Mouse (Mus musculus) MEL (cell line): ENCODE measurements around the gene Prm3. TPM values are rescaled to one million over a fixed set of nuclear protein-coding genes. Genes with fewer than 3 reads are reported as not detected.

Experiments used
- DNase-seq: peaks from one replicate; pipeline ENCODE4 v3.0.0; 2011; ENCODE audit warnings: low read depth, low spot score
- H3K27ac ChIP-seq: 2 replicates; pipeline ENCODE4 v1.5.1; 2012; ENCODE audit warnings: low read depth, mild to moderate bottlenecking, control low read depth, low read length, moderate library complexity; ENCODE audit not compliant: control insufficient read depth
- H3K27me3 ChIP-seq, 2 experiments: fragments of 150-350 bp in 1 of 2; sonication (generic) in 1 of 2; 2 replicates each; pipeline ENCODE4 v1.6.1; 2012; ENCODE audit warnings: low read length in 2 of 2, mild to moderate bottlenecking in 2 of 2, improper control_type of control experiment in 1 of 2, moderate library complexity in 1 of 2; ENCODE audit not compliant: insufficient read depth in 2 of 2, control insufficient read depth in 1 of 2
- H3K36me3 ChIP-seq, 2 experiments: 2 replicates each; pipeline ENCODE4 v1.6.1; 2012 to 2014; ENCODE audit warnings: low read length in 2 of 2, improper control_type of control experiment in 1 of 2, inconsistent platforms in 1 of 2, mild to moderate bottlenecking in 1 of 2; ENCODE audit not compliant: insufficient read depth in 2 of 2, control insufficient read depth in 1 of 2
- H3K4me1 ChIP-seq, 2 experiments: fragments of 150-350 bp in 1 of 2; sonication (generic) in 1 of 2; 2 replicates each; pipeline ENCODE4 v1.6.1; 2012; ENCODE audit warnings: low read length in 2 of 2, improper control_type of control experiment in 1 of 2, mild to moderate bottlenecking in 1 of 2; ENCODE audit not compliant: insufficient read depth in 2 of 2, control insufficient read depth in 1 of 2
- H3K4me3 ChIP-seq, 2 experiments: fragments of 150-350 bp in 1 of 2; sonication (generic) in 1 of 2; 2 replicates each; pipeline ENCODE4 v1.5.1; 2012; ENCODE audit warnings: low read depth in 2 of 2, low read length in 2 of 2, mild to moderate bottlenecking in 2 of 2, moderate library complexity in 2 of 2, control low read depth in 1 of 2, improper control_type of control experiment in 1 of 2; ENCODE audit not compliant: control insufficient read depth in 1 of 2, insufficient read depth in 1 of 2
- H3K79me2 ChIP-seq: 2 replicates; pipeline ENCODE4 v1.6.1; 2012; ENCODE audit warnings: mild to moderate bottlenecking, low read length, moderate library complexity; ENCODE audit not compliant: control insufficient read depth, poor library complexity, insufficient read depth
- H3K9ac ChIP-seq: 2 replicates; pipeline ENCODE4 v1.6.1; 2012; ENCODE audit warnings: low read depth, mild to moderate bottlenecking, control low read depth, low read length, moderate library complexity; ENCODE audit not compliant: control insufficient read depth, poor library complexity, severe bottlenecking
- H3K9me3 ChIP-seq: fragments of 150-350 bp; sonication (generic); replicated peaks from 2 replicates; pipeline ENCODE4 v1.6.1; 2012; ENCODE audit warnings: mild to moderate bottlenecking, low read length, improper control_type of control experiment, moderate library complexity; ENCODE audit not compliant: insufficient read depth
- BHLHE40 ChIP-seq: IDR thresholded peaks from 2 replicates; pipeline ENCODE4 v1.6.1; 2012; ENCODE audit warnings: low read depth, mild to moderate bottlenecking, inconsistent platforms, low read length, improper control_type of control experiment, borderline replicate concordance
- CHD1 ChIP-seq: IDR thresholded peaks from 2 replicates; pipeline ENCODE4 v1.6.1; 2012; ENCODE audit warnings: low read depth, mild to moderate bottlenecking, inconsistent platforms, low read length, improper control_type of control experiment
- CTCF ChIP-seq, 3 experiments: IDR thresholded peaks in 2 of 3; conservative IDR thresholded peaks in 1 of 3; 2 replicates each; pipeline ENCODE4 v1.5.1; 2011 to 2012; ENCODE audit warnings: low read length in 3 of 3, low read depth in 2 of 3, mild to moderate bottlenecking in 2 of 3, improper control_type of control experiment in 1 of 3, inconsistent platforms in 1 of 3, mixed read lengths in 1 of 3, moderate library complexity in 1 of 3; ENCODE audit not compliant: control insufficient read depth in 1 of 3, insufficient read depth in 1 of 3, poor library complexity in 1 of 3, severe bottlenecking in 1 of 3
- E2F4 ChIP-seq: IDR thresholded peaks from 2 replicates; pipeline ENCODE4 v1.6.1; 2011; ENCODE audit warnings: low read depth, low read length, improper control_type of control experiment, borderline replicate concordance
- ELF1 ChIP-seq: IDR thresholded peaks from 2 replicates; pipeline ENCODE4 v1.6.1; 2014; ENCODE audit warnings: low read depth, mild to moderate bottlenecking, inconsistent platforms, low read length, improper control_type of control experiment, moderate library complexity
- EP300 ChIP-seq, 2 experiments: IDR thresholded peaks; 2 replicates each; pipeline ENCODE4 v1.6.1; 2011; ENCODE audit warnings: improper control_type of control experiment in 2 of 2, low read length in 2 of 2, low read depth in 1 of 2, mild to moderate bottlenecking in 1 of 2
- GABPA ChIP-seq: IDR thresholded peaks from 2 replicates; pipeline ENCODE4 v1.6.1; 2012; ENCODE audit warnings: low read depth, mild to moderate bottlenecking, inconsistent platforms, low read length, improper control_type of control experiment, moderate library complexity
- GATA1 ChIP-seq: IDR thresholded peaks from 2 replicates; pipeline ENCODE4 v1.6.1; 2011; ENCODE audit warnings: low read depth, low read length, improper control_type of control experiment
- KAT2A ChIP-seq: conservative IDR thresholded peaks from 2 replicates; pipeline ENCODE4 v1.6.1; 2012; ENCODE audit warnings: low read depth, low read length, improper control_type of control experiment, inconsistent platforms
- MAFK ChIP-seq: IDR thresholded peaks from 2 replicates; pipeline ENCODE4 v1.6.1; 2011; ENCODE audit warnings: low read depth, mild to moderate bottlenecking, low read length, improper control_type of control experiment, borderline replicate concordance
- MAX ChIP-seq: IDR thresholded peaks from 2 replicates; pipeline ENCODE4 v1.6.1; 2011; ENCODE audit warnings: low read length, improper control_type of control experiment
- MYC ChIP-seq: IDR thresholded peaks from 2 replicates; pipeline ENCODE4 v1.6.1; 2011; ENCODE audit warnings: low read depth, mild to moderate bottlenecking, low read length, improper control_type of control experiment, moderate library complexity
- NELFE ChIP-seq: IDR thresholded peaks from 2 replicates; pipeline ENCODE4 v1.6.1; 2011; ENCODE audit warnings: low read depth, low read length, improper control_type of control experiment
- NRF1 ChIP-seq: IDR thresholded peaks from 2 replicates; pipeline ENCODE4 v1.6.1; 2014; ENCODE audit warnings: low read depth, mild to moderate bottlenecking, inconsistent platforms, low read length, improper control_type of control experiment, moderate library complexity; ENCODE audit not compliant: poor library complexity, insufficient read depth, severe bottlenecking
- POLR2A ChIP-seq, 2 experiments: IDR thresholded peaks; 2 replicates each; pipeline ENCODE4 v1.6.1; 2011 to 2012; ENCODE audit warnings: low read length in 2 of 2, mild to moderate bottlenecking in 2 of 2, control low read depth in 1 of 2, improper control_type of control experiment in 1 of 2, low read depth in 1 of 2, moderate library complexity in 1 of 2; ENCODE audit not compliant: control insufficient read depth in 1 of 2, insufficient read depth in 1 of 2, poor library complexity in 1 of 2
- POLR2AphosphoS2 ChIP-seq: IDR thresholded peaks from 2 replicates; pipeline ENCODE4 v1.6.1; 2011; ENCODE audit warnings: low read length, improper control_type of control experiment
- RAD21 ChIP-seq: IDR thresholded peaks from 2 replicates; pipeline ENCODE4 v1.6.1; 2011; ENCODE audit warnings: mild to moderate bottlenecking, low read depth, low read length, improper control_type of control experiment
- SIN3A ChIP-seq: IDR thresholded peaks from 2 replicates; pipeline ENCODE4 v1.6.1; 2012; ENCODE audit warnings: low read length, improper control_type of control experiment, inconsistent platforms
- UBTF ChIP-seq: IDR thresholded peaks from 2 replicates; pipeline ENCODE4 v1.6.1; 2012; ENCODE audit warnings: low read depth, mild to moderate bottlenecking, inconsistent platforms, low read length, improper control_type of control experiment, moderate library complexity, borderline replicate concordance; ENCODE audit not compliant: insufficient read depth
- USF2 ChIP-seq, 2 experiments: IDR thresholded peaks; 2 replicates each; pipeline ENCODE4 v1.6.1; 2011 to 2012; ENCODE audit warnings: improper control_type of control experiment in 2 of 2, low read length in 2 of 2, borderline replicate concordance in 1 of 2, inconsistent platforms in 1 of 2, low read depth in 1 of 2, mild to moderate bottlenecking in 1 of 2; ENCODE audit not compliant: insufficient read depth in 1 of 2
- ZC3H11A ChIP-seq: IDR thresholded peaks from 2 replicates; pipeline ENCODE4 v1.6.1; 2012; ENCODE audit warnings: low read depth, mild to moderate bottlenecking, inconsistent platforms, low read length, improper control_type of control experiment
- ZNF384 ChIP-seq: IDR thresholded peaks from 2 replicates; pipeline ENCODE4 v1.6.1; 2012; ENCODE audit warnings: low read depth, mild to moderate bottlenecking, inconsistent platforms, low read length, improper control_type of control experiment
- polyA plus RNA-seq, 2 experiments: library from polyadenylated mRNA; stranded (reverse) in 1 of 2; unstranded in 1 of 2; fragments of >175 nt in 1 of 2; fragments of >200 nt in 1 of 2; gene quantifications; 2 replicates each; pipeline versions ENCODE4 v1.2.1 to v1.2.4; 2012; ENCODE audit warnings: low replicate concordance in 2 of 2, low read depth in 1 of 2; ENCODE audit not compliant: insufficient read length in 2 of 2, insufficient read depth in 1 of 2, missing spikeins in 1 of 2
- total RNA-seq: library from RNA; depleted of rRNA; stranded (reverse); fragments of 300-350 nt; gene quantifications from 2 replicates; pipeline ENCODE4 v1.2.3, GENCODE M21; 2012

The Prm3 gene
- total and polyA plus RNA-seq, 3 experiments, result not detected

DNA sequence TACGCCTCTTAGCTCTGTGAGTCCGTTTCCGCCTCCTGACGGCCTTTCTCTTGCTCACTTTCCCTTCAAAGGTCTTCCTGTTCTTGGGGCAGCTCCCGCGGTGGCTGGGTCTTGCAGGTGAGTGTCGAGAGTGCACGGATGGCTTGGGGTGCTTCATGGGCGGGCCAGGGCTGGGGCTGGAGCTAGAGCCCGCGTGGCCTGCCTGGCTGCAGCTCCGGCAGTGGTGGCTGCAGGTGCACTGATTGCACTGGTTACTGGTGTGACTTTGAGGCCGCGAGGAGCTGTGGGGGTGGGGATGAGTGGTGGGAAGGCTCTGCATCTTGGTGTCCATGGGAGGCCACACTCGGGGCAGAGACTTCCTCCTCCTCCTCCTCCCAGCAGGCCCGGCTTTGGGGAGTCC lies 2.4 kb downstream of the Prm3 start, which contains the start of gene Tnp2:
Tnp2 (minus strand) TSS at position 390 of the 400 bp plus-strand sequence.
- Histone ChIP-seq H3K4me3 (no peak within 1 kb of the TSS), H3K79me2 (no peaks in the 10 kb centered on the region; the same call in 1 of the 2 replicates), H3K9me3 (no peaks in the 10 kb centered on the region), H3K27ac (no peak within 1 kb of the TSS), H3K27me3 (peaks cover 0 to 4% of the 10 kb centered on the region in 2 experiments; a peak in 2 of 4 replicates), H3K9ac (no peak within 1 kb of the TSS), H3K4me1 (peaks cover 0 to 3% of the 10 kb centered on the region in 2 experiments; a peak in 1 of 4 replicates), H3K36me3 (no peaks in the 10 kb centered on the region)
- no peak for TF ChIP-seq E2F4
- no peak for TF ChIP-seq NRF1
- no peak for TF ChIP-seq BHLHE40
- no peak for TF ChIP-seq UBTF
- TF ChIP-seq CHD1, result no peak
- no peak for TF ChIP-seq MAX
- no peak for TF ChIP-seq ZC3H11A
- TF ChIP-seq RAD21, result no peak
- no peak for DNase-seq

DNA sequence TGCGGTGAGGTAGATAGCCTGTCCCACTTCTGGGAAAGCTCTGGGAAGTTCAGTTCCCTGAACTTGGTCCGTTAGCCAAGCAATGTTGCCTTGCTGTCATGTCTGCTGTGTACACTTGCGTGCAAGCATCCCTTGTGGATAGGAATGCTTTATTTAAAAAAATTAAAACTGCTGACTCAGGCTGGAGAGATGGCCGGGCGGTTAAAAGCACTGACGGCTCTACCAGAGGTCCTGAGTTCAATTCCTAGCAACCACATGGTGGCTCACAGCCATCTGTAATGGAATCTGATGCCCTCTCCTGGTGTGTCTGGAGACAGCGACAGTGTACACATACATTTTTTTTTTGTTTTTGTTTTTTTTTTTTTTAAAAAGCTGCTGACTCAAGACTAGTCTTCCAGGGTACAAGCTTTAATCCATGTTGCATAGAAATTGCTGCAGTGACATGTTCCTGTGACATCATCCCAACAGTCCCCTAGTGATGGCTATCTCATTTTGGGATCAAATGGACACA lies 3.1 kb downstream of the Prm3 start:
- no peaks in the 10 kb centered on the region for H3K9me3 ChIP-seq
- peaks cover 0 to 3% of the 10 kb centered on the region in 2 experiments; a peak in 1 of 4 replicates for H3K4me1 ChIP-seq
- H3K79me2 ChIP-seq, result no peaks in the 10 kb centered on the region; the same call in 1 of the 2 replicates
- H3K9ac ChIP-seq, result no peak overlapping the region
- no peak overlapping the region for H3K27ac ChIP-seq
- DNase-seq, result no peak
- no peaks in the 10 kb centered on the region for H3K36me3 ChIP-seq
- TF ChIP-seq NRF1 (no peak), ZNF384 (peak; percentile 52)
- TF ChIP-seq, all 39 proteins: peak for 1
- H3K4me3 ChIP-seq, result no peak overlapping the region
- peaks cover 0 to 4% of the 10 kb centered on the region in 2 experiments; a peak in 2 of 4 replicates for H3K27me3 ChIP-seq

DNA sequence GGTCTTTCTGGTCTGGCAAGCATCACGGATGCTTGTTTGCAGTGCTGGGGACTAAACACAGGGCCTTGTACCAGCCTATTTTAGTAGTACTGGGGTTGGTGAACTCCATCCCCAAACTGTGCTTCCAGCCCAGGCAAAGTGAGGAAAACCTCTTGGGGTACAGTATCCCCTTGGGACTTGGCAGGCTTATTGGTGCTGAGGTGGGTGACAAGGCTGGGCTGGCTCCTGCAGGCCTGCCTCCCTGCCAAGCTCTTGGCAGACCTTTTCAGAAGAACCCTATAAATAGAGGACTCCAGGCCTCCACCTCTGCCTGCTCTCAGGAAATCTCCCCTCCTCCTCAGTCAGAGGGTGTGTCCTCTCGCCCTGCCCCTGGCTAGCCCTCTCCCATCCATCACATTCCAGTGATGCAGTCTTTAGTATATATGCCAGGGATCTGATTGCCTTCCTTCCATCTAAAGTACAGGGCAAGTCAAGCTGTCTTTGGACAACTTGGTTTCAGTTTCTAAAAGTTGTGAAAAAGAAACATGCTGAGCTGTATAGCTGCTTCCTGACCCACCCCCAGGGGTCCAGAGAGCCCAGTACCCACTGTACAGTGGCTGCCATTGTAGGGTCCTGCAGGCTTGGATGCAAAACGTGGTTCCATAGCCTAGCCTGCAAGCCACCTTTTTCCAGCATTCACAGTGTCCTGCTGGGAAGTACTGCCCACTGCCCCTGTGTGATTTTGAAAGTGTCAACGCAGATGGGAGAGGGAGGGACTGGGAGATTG lies 3.7 kb downstream of the Prm3 start:
- Histone ChIP-seq H3K9me3 (no peaks in the 10 kb centered on the region), H3K27ac (no peak overlapping the region), H3K9ac (no peak overlapping the region), H3K4me1 (peaks cover 0 to 3% of the 10 kb centered on the region in 2 experiments; a peak in 1 of 4 replicates), H3K4me3 (0 out of 4 replicates have a peak overlapping the region, but pooled peaks of 1 of the 2 experiments have one; percentile 25), H3K36me3 (no peaks in the 10 kb centered on the region)
- DNase-seq, result no peak
- TF ChIP-seq GABPA (no peak), MAFK (no peak), KAT2A (no peak), CTCF (IDR thresholded peaks at IDR 0.05 in 2 of 3, conservative IDR thresholded peaks at IDR 0.05 in 1 of 3; ENCODE audit: control insufficient read depth in 1 of 3, insufficient read depth in 1 of 3, low read depth in 2 of 3, low read length in 3 of 3, poor library complexity in 1 of 3, severe bottlenecking in 1 of 3) (no peak), GATA1 (no peak), MYC (no peak), ELF1 (no peak), NELFE (no peak), POLR2A (IDR thresholded peaks at IDR 0.05; ENCODE audit: control insufficient read depth in 1 of 2, insufficient read depth in 1 of 2, low read depth in 1 of 2, low read length in 2 of 2, poor library complexity in 1 of 2) (no peak), EP300 (IDR thresholded peaks at IDR 0.05; ENCODE audit: low read depth in 1 of 2, low read length in 2 of 2) (no peak), BHLHE40 (no peak), MAX (no peak), USF2 (IDR thresholded peaks at IDR 0.05; ENCODE audit: borderline replicate concordance in 1 of 2, insufficient read depth in 1 of 2, low read depth in 1 of 2, low read length in 2 of 2) (no peak), RAD21 (no peak), SIN3A (no peak), POLR2AphosphoS2 (no peak)
- TF ChIP-seq, all 39 proteins: peak for 0
- H3K79me2 ChIP-seq, result no peaks in the 10 kb centered on the region; the same call in 1 of the 2 replicates
- H3K27me3 ChIP-seq, result peaks cover 0 to 4% of the 10 kb centered on the region in 2 experiments; a peak in 2 of 4 replicates
